Mouse (Mus musculus) MEL (cell line): ENCODE measurements around the gene Sucnr1. TPM values are rescaled to one million over a fixed set of nuclear protein-coding genes. Genes with fewer than 3 reads are reported as not detected.

Source experiments
- DNase-seq: peaks from one replicate; pipeline ENCODE4 v3.0.0; 2011; ENCODE audit warnings: low read depth, low spot score
- H3K27ac ChIP-seq: 2 replicates; pipeline ENCODE4 v1.5.1; 2012; ENCODE audit warnings: low read depth, mild to moderate bottlenecking, control low read depth, low read length, moderate library complexity; ENCODE audit not compliant: control insufficient read depth
- H3K27me3 ChIP-seq, 2 experiments: fragments of 150-350 bp in 1 of 2; sonication (generic) in 1 of 2; 2 replicates each; pipeline ENCODE4 v1.6.1; 2012; ENCODE audit warnings: low read length in 2 of 2, mild to moderate bottlenecking in 2 of 2, improper control_type of control experiment in 1 of 2, moderate library complexity in 1 of 2; ENCODE audit not compliant: insufficient read depth in 2 of 2, control insufficient read depth in 1 of 2
- H3K36me3 ChIP-seq, 2 experiments: 2 replicates each; pipeline ENCODE4 v1.6.1; 2012 to 2014; ENCODE audit warnings: low read length in 2 of 2, improper control_type of control experiment in 1 of 2, inconsistent platforms in 1 of 2, mild to moderate bottlenecking in 1 of 2; ENCODE audit not compliant: insufficient read depth in 2 of 2, control insufficient read depth in 1 of 2
- H3K4me1 ChIP-seq, 2 experiments: fragments of 150-350 bp in 1 of 2; sonication (generic) in 1 of 2; 2 replicates each; pipeline ENCODE4 v1.6.1; 2012; ENCODE audit warnings: low read length in 2 of 2, improper control_type of control experiment in 1 of 2, mild to moderate bottlenecking in 1 of 2; ENCODE audit not compliant: insufficient read depth in 2 of 2, control insufficient read depth in 1 of 2
- H3K4me3 ChIP-seq, 2 experiments: fragments of 150-350 bp in 1 of 2; sonication (generic) in 1 of 2; 2 replicates each; pipeline ENCODE4 v1.5.1; 2012; ENCODE audit warnings: low read depth in 2 of 2, low read length in 2 of 2, mild to moderate bottlenecking in 2 of 2, moderate library complexity in 2 of 2, control low read depth in 1 of 2, improper control_type of control experiment in 1 of 2; ENCODE audit not compliant: control insufficient read depth in 1 of 2, insufficient read depth in 1 of 2
- H3K79me2 ChIP-seq: 2 replicates; pipeline ENCODE4 v1.6.1; 2012; ENCODE audit warnings: mild to moderate bottlenecking, low read length, moderate library complexity; ENCODE audit not compliant: control insufficient read depth, poor library complexity, insufficient read depth
- H3K9ac ChIP-seq: 2 replicates; pipeline ENCODE4 v1.6.1; 2012; ENCODE audit warnings: low read depth, mild to moderate bottlenecking, control low read depth, low read length, moderate library complexity; ENCODE audit not compliant: control insufficient read depth, poor library complexity, severe bottlenecking
- H3K9me3 ChIP-seq: fragments of 150-350 bp; sonication (generic); replicated peaks from 2 replicates; pipeline ENCODE4 v1.6.1; 2012; ENCODE audit warnings: mild to moderate bottlenecking, low read length, improper control_type of control experiment, moderate library complexity; ENCODE audit not compliant: insufficient read depth
- CTCF ChIP-seq, 3 experiments: IDR thresholded peaks in 2 of 3; conservative IDR thresholded peaks in 1 of 3; 2 replicates each; pipeline ENCODE4 v1.5.1; 2011 to 2012; ENCODE audit warnings: low read length in 3 of 3, low read depth in 2 of 3, mild to moderate bottlenecking in 2 of 3, improper control_type of control experiment in 1 of 3, inconsistent platforms in 1 of 3, mixed read lengths in 1 of 3, moderate library complexity in 1 of 3; ENCODE audit not compliant: control insufficient read depth in 1 of 3, insufficient read depth in 1 of 3, poor library complexity in 1 of 3, severe bottlenecking in 1 of 3
- E2F4 ChIP-seq: IDR thresholded peaks from 2 replicates; pipeline ENCODE4 v1.6.1; 2011; ENCODE audit warnings: low read depth, low read length, improper control_type of control experiment, borderline replicate concordance
- ELF1 ChIP-seq: IDR thresholded peaks from 2 replicates; pipeline ENCODE4 v1.6.1; 2014; ENCODE audit warnings: low read depth, mild to moderate bottlenecking, inconsistent platforms, low read length, improper control_type of control experiment, moderate library complexity
- EP300 ChIP-seq, 2 experiments: IDR thresholded peaks; 2 replicates each; pipeline ENCODE4 v1.6.1; 2011; ENCODE audit warnings: improper control_type of control experiment in 2 of 2, low read length in 2 of 2, low read depth in 1 of 2, mild to moderate bottlenecking in 1 of 2
- GATA1 ChIP-seq: IDR thresholded peaks from 2 replicates; pipeline ENCODE4 v1.6.1; 2011; ENCODE audit warnings: low read depth, low read length, improper control_type of control experiment
- HCFC1 ChIP-seq: IDR thresholded peaks from 2 replicates; pipeline ENCODE4 v1.6.1; 2012; ENCODE audit warnings: low read depth, mild to moderate bottlenecking, inconsistent platforms, low read length, improper control_type of control experiment, moderate library complexity
- MAFK ChIP-seq: IDR thresholded peaks from 2 replicates; pipeline ENCODE4 v1.6.1; 2011; ENCODE audit warnings: low read depth, mild to moderate bottlenecking, low read length, improper control_type of control experiment, borderline replicate concordance
- MAX ChIP-seq: IDR thresholded peaks from 2 replicates; pipeline ENCODE4 v1.6.1; 2011; ENCODE audit warnings: low read length, improper control_type of control experiment
- MAZ ChIP-seq: IDR thresholded peaks from 2 replicates; pipeline ENCODE4 v1.6.1; 2012; ENCODE audit warnings: low read depth, mild to moderate bottlenecking, inconsistent platforms, low read length, improper control_type of control experiment
- MYC ChIP-seq: IDR thresholded peaks from 2 replicates; pipeline ENCODE4 v1.6.1; 2011; ENCODE audit warnings: low read depth, mild to moderate bottlenecking, low read length, improper control_type of control experiment, moderate library complexity
- NRF1 ChIP-seq: IDR thresholded peaks from 2 replicates; pipeline ENCODE4 v1.6.1; 2014; ENCODE audit warnings: low read depth, mild to moderate bottlenecking, inconsistent platforms, low read length, improper control_type of control experiment, moderate library complexity; ENCODE audit not compliant: poor library complexity, insufficient read depth, severe bottlenecking
- POLR2A ChIP-seq, 2 experiments: IDR thresholded peaks; 2 replicates each; pipeline ENCODE4 v1.6.1; 2011 to 2012; ENCODE audit warnings: low read length in 2 of 2, mild to moderate bottlenecking in 2 of 2, control low read depth in 1 of 2, improper control_type of control experiment in 1 of 2, low read depth in 1 of 2, moderate library complexity in 1 of 2; ENCODE audit not compliant: control insufficient read depth in 1 of 2, insufficient read depth in 1 of 2, poor library complexity in 1 of 2
- POLR2AphosphoS5 ChIP-seq: IDR thresholded peaks from 2 replicates; pipeline ENCODE4 v1.6.1; 2012; ENCODE audit warnings: low read depth, borderline replicate concordance, mild to moderate bottlenecking, inconsistent platforms, low read length, moderate library complexity, mixed read lengths
- RAD21 ChIP-seq: IDR thresholded peaks from 2 replicates; pipeline ENCODE4 v1.6.1; 2011; ENCODE audit warnings: mild to moderate bottlenecking, low read depth, low read length, improper control_type of control experiment
- SIN3A ChIP-seq: IDR thresholded peaks from 2 replicates; pipeline ENCODE4 v1.6.1; 2012; ENCODE audit warnings: low read length, improper control_type of control experiment, inconsistent platforms
- SMC3 ChIP-seq: IDR thresholded peaks from 2 replicates; pipeline ENCODE4 v1.6.1; 2011; ENCODE audit warnings: low read depth, low read length, improper control_type of control experiment
- USF2 ChIP-seq, 2 experiments: IDR thresholded peaks; 2 replicates each; pipeline ENCODE4 v1.6.1; 2011 to 2012; ENCODE audit warnings: improper control_type of control experiment in 2 of 2, low read length in 2 of 2, borderline replicate concordance in 1 of 2, inconsistent platforms in 1 of 2, low read depth in 1 of 2, mild to moderate bottlenecking in 1 of 2; ENCODE audit not compliant: insufficient read depth in 1 of 2
- ZC3H11A ChIP-seq: IDR thresholded peaks from 2 replicates; pipeline ENCODE4 v1.6.1; 2012; ENCODE audit warnings: low read depth, mild to moderate bottlenecking, inconsistent platforms, low read length, improper control_type of control experiment
- ZNF384 ChIP-seq: IDR thresholded peaks from 2 replicates; pipeline ENCODE4 v1.6.1; 2012; ENCODE audit warnings: low read depth, mild to moderate bottlenecking, inconsistent platforms, low read length, improper control_type of control experiment
- polyA plus RNA-seq, 2 experiments: library from polyadenylated mRNA; stranded (reverse) in 1 of 2; unstranded in 1 of 2; fragments of >175 nt in 1 of 2; fragments of >200 nt in 1 of 2; gene quantifications; 2 replicates each; pipeline versions ENCODE4 v1.2.1 to v1.2.4; 2012; ENCODE audit warnings: low replicate concordance in 2 of 2, low read depth in 1 of 2; ENCODE audit not compliant: insufficient read length in 2 of 2, insufficient read depth in 1 of 2, missing spikeins in 1 of 2
- total RNA-seq: library from RNA; depleted of rRNA; stranded (reverse); fragments of 300-350 nt; gene quantifications from 2 replicates; pipeline ENCODE4 v1.2.3, GENCODE M21; 2012

Sucnr1 gene
- total and polyA plus RNA-seq, 3 experiments = not detected

DNA sequence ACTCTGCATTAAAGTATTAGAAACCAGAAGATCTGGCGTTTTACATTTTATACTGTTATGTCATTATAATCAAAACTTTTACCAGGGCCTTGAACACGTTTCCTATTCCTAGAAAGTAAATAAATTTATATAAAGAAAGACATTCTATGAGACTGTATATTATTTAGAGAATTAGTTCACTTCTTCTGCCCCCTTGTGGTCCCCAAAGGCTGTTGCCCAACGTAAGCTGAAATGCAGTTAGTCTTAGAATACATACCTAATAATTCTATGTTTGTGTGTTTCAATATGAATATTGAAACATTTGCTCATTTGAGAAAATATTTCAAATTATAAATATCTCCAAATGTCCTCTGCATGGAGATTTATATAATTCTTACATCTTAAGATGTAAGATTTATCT, 25.2 kb upstream of the Sucnr1 start:
- Histone ChIP-seq H3K36me3 (peaks cover 0 to 6% of the 10 kb centered on the region in 2 experiments; a peak in 2 of 4 replicates), H3K79me2 (no peaks in the 10 kb centered on the region), H3K27ac (no peak overlapping the region), H3K9me3 (no peaks in the 10 kb centered on the region), H3K4me3 (no peak overlapping the region), H3K27me3 (no peaks in the 10 kb centered on the region; a peak in 1 of 4 replicates), H3K9ac (no peak overlapping the region), H3K4me1 (peaks cover 0 to 5% of the 10 kb centered on the region in 2 experiments; a peak in 2 of 4 replicates)
- TF ChIP-seq CTCF (IDR thresholded peaks at IDR 0.05 in 2 of 3, conservative IDR thresholded peaks at IDR 0.05 in 1 of 3; ENCODE audit: control insufficient read depth in 1 of 3, insufficient read depth in 1 of 3, low read depth in 2 of 3, low read length in 3 of 3, poor library complexity in 1 of 3, severe bottlenecking in 1 of 3) = peak; percentile 31 to 64 (median 52); a peak in 5 of 6 replicates
- no peak for TF ChIP-seq HCFC1
- TF ChIP-seq ZC3H11A = peak; percentile 36
- no peak for TF ChIP-seq MYC
- TF ChIP-seq SMC3 = peak; percentile 73
- TF ChIP-seq RAD21 = peak; percentile 65
- peak; percentile 64 for DNase-seq

DNA sequence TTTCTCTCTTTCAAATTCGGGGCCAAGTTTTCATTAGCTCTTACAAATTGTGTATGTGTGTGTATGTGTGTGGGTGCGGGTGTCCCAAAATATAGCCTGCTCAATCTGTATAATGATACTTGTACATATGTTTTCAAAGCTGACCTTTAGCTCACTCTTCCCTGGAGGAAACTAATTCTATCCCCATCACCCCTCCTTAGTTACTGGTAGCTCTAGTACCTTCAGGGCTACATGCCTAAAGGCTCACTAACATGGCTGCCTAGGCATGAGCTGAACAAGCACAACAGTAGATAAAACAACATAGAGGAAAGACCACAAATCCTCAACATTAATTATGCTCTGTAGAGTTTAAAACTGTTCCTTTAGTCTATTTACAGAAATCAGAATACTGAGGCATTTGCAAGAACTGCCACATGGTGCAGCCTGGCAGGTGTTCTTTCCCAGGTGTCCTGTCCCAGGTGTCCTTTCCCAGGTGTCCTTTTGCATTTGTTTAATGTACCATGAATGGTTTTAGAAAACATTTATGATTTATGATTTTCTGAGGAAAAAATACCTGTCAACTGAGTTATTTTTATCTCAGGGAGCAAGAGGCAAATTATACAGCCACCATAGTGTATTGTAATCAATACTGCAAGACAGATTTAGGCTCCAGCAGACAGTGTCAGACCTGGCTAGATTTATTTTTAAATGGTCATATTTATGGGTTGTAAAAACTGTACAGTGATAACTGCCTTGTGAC, 24.4 kb upstream of the Sucnr1 start:
- H3K9ac ChIP-seq = no peak overlapping the region
- no peak for DNase-seq

DNA sequence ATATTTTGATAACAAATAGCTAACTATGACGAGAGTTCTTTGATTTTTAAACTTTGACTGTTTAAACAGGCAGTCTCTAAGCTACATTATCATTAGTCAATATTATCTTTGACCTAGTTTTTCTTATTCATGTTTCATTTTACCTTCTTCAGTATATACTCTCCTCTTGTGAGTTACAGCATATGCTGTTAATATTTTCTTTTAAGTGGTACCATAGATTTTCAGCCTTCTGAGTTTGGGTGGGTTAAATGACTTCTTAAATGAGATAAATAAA, 23.9 kb upstream of the Sucnr1 start:
- Histone ChIP-seq H3K79me2 (no peaks in the 10 kb centered on the region), H3K36me3 (peaks cover 0 to 6% of the 10 kb centered on the region in 2 experiments; a peak in 2 of 4 replicates), H3K27me3 (no peaks in the 10 kb centered on the region; a peak in 1 of 4 replicates), H3K9me3 (no peaks in the 10 kb centered on the region), H3K4me1 (peaks cover 0 to 5% of the 10 kb centered on the region in 2 experiments; a peak in 2 of 4 replicates), H3K4me3 (no peak overlapping the region), H3K27ac (no peak overlapping the region), H3K9ac (no peak overlapping the region)
- no peak for DNase-seq
- TF ChIP-seq MAZ (no peak), RAD21 (no peak), MAFK (no peak)

More for the DNA sequence above, 24.4 kb upstream of the Sucnr1 start:
- Histone ChIP-seq H3K4me1 (peaks cover 0 to 5% of the 10 kb centered on the region in 2 experiments; a peak in 2 of 4 replicates), H3K27me3 (no peaks in the 10 kb centered on the region; a peak in 1 of 4 replicates), H3K36me3 (peaks cover 0 to 6% of the 10 kb centered on the region in 2 experiments; a peak in 2 of 4 replicates), H3K4me3 (no peak overlapping the region), H3K27ac (no peak overlapping the region), H3K9me3 (no peaks in the 10 kb centered on the region), H3K79me2 (no peaks in the 10 kb centered on the region)
- TF ChIP-seq POLR2AphosphoS5 (no peak), E2F4 (no peak), SMC3 (no peak), MAFK (no peak), SIN3A (no peak), MAX (no peak), GATA1 (no peak), POLR2A (IDR thresholded peaks at IDR 0.05; ENCODE audit: control insufficient read depth in 1 of 2, insufficient read depth in 1 of 2, low read depth in 1 of 2, low read length in 2 of 2, poor library complexity in 1 of 2) (no peak), USF2 (IDR thresholded peaks at IDR 0.05; ENCODE audit: borderline replicate concordance in 1 of 2, insufficient read depth in 1 of 2, low read depth in 1 of 2, low read length in 2 of 2) (no peak), EP300 (IDR thresholded peaks at IDR 0.05; ENCODE audit: low read depth in 1 of 2, low read length in 2 of 2) (no peak), NRF1 (no peak), ELF1 (no peak), ZNF384 (no peak)
